Mouse (Mus musculus): ENCODE measurements around the gene Fam180a. TPM values are rescaled to one million over a fixed set of nuclear protein-coding genes. Genes with fewer than 3 reads are reported as not detected.
A peak's percentile ranks its signal among the peaks of the same experiment; 100 is the strongest.

The Fam180a gene
- total RNA-seq, 2 experiments from 2014 or later = 3.5 to 4.4 TPM

GRCm38 (mm10) chr6:35307136-35307535 lies 18.8 kb downstream of the Fam180a start:
- Histone ChIP-seq H3K4me3 (no peak overlapping the region), H3K27ac (no peak overlapping the region)
- no peak for TF ChIP-seq CTCF (IDR thresholded peaks at IDR 0.05)
- no peak for DNase-seq (ENCODE audit: extremely low spot score in 1 of 2, low spot score in 2 of 2)
- intact Hi-C loops (cut with DNase I) = no loop called here

DNA sequence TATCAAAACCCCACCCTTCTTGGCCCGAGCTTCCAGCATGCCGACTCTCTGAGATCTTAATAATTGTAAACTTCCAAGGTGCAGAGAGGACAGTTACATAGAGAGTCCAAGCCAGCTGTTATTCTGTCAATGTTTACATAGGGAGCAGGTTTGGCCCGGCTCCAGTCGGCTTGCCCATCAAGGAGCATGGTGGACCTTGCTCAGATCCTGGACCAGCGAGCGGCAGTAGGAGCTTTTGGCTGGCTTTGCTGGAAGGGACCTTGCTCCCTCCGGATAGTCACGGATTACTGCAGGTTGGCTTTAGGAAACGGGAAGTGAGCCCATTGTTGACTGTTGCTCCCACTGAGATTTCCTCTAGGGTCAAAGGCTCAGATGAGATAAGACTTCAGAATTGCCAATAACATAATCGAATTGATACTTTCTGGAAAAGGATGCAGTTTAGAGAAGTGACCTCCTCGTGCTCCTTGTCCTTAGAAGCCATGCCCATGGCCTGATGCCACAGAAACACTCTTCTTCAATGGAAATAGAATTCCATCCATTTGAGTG lies 22.5 kb downstream of the Fam180a start:
- Histone ChIP-seq H3K4me3 (no peak overlapping the region), H3K27ac (no peak overlapping the region)
- no peak for DNase-seq (ENCODE audit: extremely low spot score in 1 of 2, low spot score in 2 of 2)
- intact Hi-C loops (cut with DNase I) = no loop called here
- TF ChIP-seq CTCF (IDR thresholded peaks at IDR 0.05) = no peak

DNA sequence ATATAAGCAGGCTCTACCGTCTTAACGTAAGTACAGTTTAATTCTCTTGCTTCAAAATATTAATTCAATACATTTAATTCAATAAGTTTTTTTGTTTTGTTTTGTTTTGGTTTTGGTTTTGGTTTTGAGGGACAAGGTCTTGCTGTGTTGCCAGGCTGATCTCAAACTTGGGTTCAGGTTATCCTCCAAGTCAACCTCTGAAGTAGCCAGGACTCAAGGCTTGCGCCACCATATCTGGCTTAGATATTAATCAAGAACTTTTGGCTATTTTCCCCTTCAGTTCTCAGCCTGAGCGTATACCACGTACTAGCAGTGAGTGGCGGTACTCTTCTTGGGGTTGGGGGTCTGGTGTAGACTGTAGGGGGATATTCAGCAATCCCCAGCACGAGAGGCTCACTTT lies 23.4 kb downstream of the Fam180a start:
- no peak for DNase-seq (ENCODE audit: extremely low spot score in 1 of 2, low spot score in 2 of 2)
- TF ChIP-seq CTCF (IDR thresholded peaks at IDR 0.05) = no peak
- intact Hi-C loops (cut with DNase I) = no loop called here
- Histone ChIP-seq H3K4me3 (no peak overlapping the region), H3K27ac (no peak overlapping the region)

GRCm38 (mm10) chr6:35298323-35298722 lies 27.6 kb downstream of the Fam180a start:
- Histone ChIP-seq H3K27ac (0 out of 2 replicates have a peak overlapping the region, but pooled peaks have one; percentile 6), H3K4me3 (no peak overlapping the region)
- intact Hi-C loops (cut with DNase I) = no loop called here
- DNase-seq (ENCODE audit: extremely low spot score in 1 of 2, low spot score in 2 of 2) = no peak
- no peak for TF ChIP-seq CTCF (IDR thresholded peaks at IDR 0.05)

DNA sequence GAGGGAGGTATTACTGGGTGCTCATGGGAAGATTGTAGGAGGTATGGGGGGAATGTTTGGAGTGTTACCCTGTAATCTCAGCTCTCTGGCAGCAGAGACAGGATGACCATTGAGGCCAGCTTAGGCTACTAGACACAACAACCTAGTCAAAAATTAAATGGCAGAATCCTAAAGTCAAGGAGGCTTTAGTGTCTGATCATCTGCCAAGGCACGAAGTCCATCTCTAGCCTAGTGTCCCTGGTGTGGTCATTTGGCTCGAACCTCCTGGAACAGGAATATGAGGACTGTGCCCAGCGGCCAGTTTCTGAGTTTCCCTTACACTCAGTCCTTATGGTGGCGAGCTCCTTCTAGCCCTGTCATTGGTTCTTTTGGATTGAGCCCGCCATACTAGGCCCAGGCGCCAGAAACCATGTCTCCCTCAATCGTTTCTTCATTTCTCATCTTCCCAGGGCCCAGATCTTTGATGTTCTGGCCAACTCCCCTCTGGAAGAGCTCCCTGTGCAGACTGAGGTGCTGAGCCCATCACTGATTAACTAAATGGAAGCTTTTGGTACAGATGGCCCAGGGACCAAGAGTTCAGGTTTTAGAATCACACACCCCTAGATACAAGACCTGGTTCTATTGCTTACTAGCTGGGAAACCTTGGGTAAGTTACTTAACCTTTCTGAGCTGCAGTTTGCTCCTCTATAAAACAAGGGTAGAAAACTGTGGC lies 28.3 kb downstream of the Fam180a start:
- intact Hi-C loops (cut with DNase I) = no loop called here
- 0 out of 2 replicates have a peak overlapping the region, but pooled peaks have one; percentile 6 for H3K27ac ChIP-seq
- DNase-seq (ENCODE audit: extremely low spot score in 1 of 2, low spot score in 2 of 2) = no peak
- no peak overlapping the region for H3K4me3 ChIP-seq
- TF ChIP-seq CTCF (IDR thresholded peaks at IDR 0.05) = no peak

DNA sequence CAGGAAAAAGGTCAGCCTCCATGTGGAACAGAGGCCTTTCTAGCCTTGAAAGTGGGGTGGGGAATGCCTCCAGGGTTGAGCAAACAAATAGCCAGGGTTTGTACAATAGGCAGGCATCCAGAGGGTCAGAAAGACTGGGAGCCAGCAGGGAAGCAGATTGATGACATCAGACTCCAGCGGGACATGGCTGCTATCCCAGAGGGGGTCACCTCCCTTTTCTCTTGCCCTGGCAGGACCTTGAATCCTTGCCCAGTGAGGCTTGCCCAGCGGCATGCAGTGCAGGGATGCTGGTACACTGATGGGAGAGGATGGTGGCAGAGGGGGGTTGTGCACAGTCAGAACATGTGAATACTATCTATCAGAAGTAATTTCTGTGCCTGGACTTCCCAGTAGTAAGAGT lies 28.9 kb downstream of the Fam180a start:
- intact Hi-C loops (cut with DNase I) = no loop called here
- H3K27ac ChIP-seq = no peak overlapping the region
- DNase-seq (ENCODE audit: extremely low spot score in 1 of 2, low spot score in 2 of 2) = no peak
- H3K4me3 ChIP-seq = no peak overlapping the region
- TF ChIP-seq CTCF (IDR thresholded peaks at IDR 0.05) = no peak

- no peak for TF ChIP-seq CTCF (IDR thresholded peaks at IDR 0.05)
- no peak overlapping the region for H3K27ac ChIP-seq
- no peak overlapping the region for H3K4me3 ChIP-seq
- no peak for DNase-seq (ENCODE audit: extremely low spot score in 1 of 2, low spot score in 2 of 2)
- intact Hi-C loops (cut with DNase I) = loop anchor here (2.0 kb wide), 1 partner anchor 42 kb away; no protein-coding TSS in a partner anchor
Measured at GRCm38 (mm10) chr6:35294964-35295363, 31.0 kb downstream of the Fam180a start.

DNA sequence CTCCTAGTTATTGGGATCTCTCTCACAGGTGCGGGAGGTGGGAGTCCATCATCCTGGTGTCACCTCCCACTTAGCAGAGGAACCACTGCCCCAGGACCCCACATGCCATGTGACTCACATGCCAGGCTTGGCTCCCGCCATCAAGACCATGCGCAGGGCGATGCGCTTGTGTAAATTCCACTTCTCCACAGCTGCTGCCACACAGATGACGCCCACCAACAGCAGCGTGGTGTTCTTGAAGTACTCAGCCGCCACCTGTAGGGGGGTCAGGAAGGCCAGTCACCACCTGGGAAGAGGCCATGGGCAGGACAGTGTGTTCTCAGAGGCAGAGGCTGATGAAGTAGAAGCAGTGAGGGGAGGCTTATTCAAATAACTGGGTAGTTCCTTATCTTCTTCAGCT lies 36.3 kb downstream of the Fam180a start:
- DNase-seq (ENCODE audit: extremely low spot score in 1 of 2, low spot score in 2 of 2) = no peak
- H3K4me3 ChIP-seq = no peak overlapping the region
- no peak overlapping the region for H3K27ac ChIP-seq
- no peak for TF ChIP-seq CTCF (IDR thresholded peaks at IDR 0.05)
- intact Hi-C loops (cut with DNase I) = no loop called here

DNA sequence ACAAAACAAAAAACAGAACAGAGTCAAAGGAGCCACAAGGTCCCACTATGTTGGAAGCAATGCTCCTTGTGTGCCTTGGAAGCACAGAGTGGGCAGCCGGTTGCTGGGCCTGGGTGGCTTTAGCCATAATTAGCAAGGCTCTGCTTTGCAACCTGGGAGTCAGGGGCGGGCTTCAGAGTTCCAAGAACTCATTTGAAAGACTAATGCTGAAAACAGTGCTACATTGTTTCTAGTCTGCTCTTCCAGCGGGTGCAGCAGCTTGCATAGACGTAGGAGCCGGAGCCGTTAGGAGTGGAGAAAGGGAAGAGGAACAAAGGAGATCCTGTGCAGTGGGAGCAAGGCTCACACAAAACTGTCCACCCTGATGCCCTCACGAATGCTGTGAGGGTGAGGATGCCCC lies 37.0 kb downstream of the Fam180a start:
- Histone ChIP-seq H3K4me3 (no peak overlapping the region), H3K27ac (peak overlapping the region; percentile 34)
- no peak for TF ChIP-seq CTCF (IDR thresholded peaks at IDR 0.05)
- DNase-seq (ENCODE audit: extremely low spot score in 1 of 2, low spot score in 2 of 2) = no peak
- intact Hi-C loops (cut with DNase I) = no loop called here

GRCm38 (mm10) chr6:35288114-35288761 lies 37.7 kb downstream of the Fam180a start:
- intact Hi-C loops (cut with DNase I) = no loop called here
- no peak overlapping the region for H3K4me3 ChIP-seq
- peak in 1 of 2 experiments; percentile 33 for DNase-seq (ENCODE audit: extremely low spot score in 1 of 2, low spot score in 2 of 2)
- TF ChIP-seq CTCF (IDR thresholded peaks at IDR 0.05) = peak; percentile 11
- H3K27ac ChIP-seq = peak overlapping the region; percentile 34

- H3K27ac ChIP-seq = no peak overlapping the region
- no peak for DNase-seq (ENCODE audit: extremely low spot score in 1 of 2, low spot score in 2 of 2)
- no peak overlapping the region for H3K4me3 ChIP-seq
- no peak for TF ChIP-seq CTCF (IDR thresholded peaks at IDR 0.05)
- intact Hi-C loops (cut with DNase I) = no loop called here
Measured at GRCm38 (mm10) chr6:35279306-35279705, 46.6 kb downstream of the Fam180a start.

DNA sequence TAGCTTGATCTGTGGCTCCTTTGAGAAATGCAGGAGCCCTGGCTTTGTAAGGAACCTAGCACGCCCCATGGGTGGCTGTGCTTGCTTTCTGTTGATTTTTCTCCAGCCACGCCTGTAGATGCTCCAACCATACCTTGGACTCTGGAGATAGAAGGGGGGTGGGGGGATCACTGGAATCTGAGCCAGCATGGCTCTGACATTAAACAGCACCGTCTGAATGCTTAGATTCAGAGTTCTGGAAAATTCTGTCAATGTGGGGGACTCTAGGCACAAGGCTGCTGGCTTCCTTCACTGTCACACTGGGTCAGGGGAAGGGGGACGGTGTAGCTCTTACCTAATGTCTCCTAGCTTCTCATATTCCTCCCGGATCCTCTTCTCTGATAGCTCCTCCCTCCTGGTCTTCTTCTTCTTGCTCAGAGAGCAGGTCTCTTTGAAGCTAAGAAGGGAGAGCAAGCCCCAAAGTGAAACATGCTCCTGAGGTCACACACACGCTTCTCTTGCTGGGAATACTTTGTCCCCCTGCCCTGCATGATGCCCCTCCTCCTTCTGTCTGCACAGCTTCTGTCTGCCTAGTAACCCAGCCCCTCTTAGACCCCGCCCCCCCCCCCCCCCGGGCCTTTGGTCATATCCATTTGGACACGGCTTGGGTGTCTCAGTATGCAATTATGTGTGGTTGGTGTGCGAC lies 47.9 kb downstream of the Fam180a start:
- no peak overlapping the region for H3K27ac ChIP-seq
- H3K4me3 ChIP-seq = no peak overlapping the region
- no peak for DNase-seq (ENCODE audit: extremely low spot score in 1 of 2, low spot score in 2 of 2)
- TF ChIP-seq CTCF (IDR thresholded peaks at IDR 0.05) = no peak
- intact Hi-C loops (cut with DNase I) = no loop called here

Data from left cerebral cortex, adult 2 months (tissue).